Mouse (Mus musculus): ENCODE results near the gene Tnfaip2. TPM values are rescaled to one million over a fixed set of nuclear protein-coding genes. Genes with fewer than 3 reads are reported as not detected.

Gene Tnfaip2
- total RNA-seq, 2 experiments from 2014 or later = 22.0 to 22.6 TPM

Other genes starting within 250 kb of the Tnfaip2 start
- gene Amn, start 171.4 kb upstream of the Tnfaip2 start, total RNA-seq (2021) = not detected
- 10 to 100 TPM; 18.6 to 18.7 TPM for gene Cdc42bpb, start 64.8 kb upstream of the Tnfaip2 start, total RNA-seq (2021)
- gene Lbhd2, start 35.7 kb upstream of the Tnfaip2 start, total RNA-seq (2021) = not detected
- 1 to 10 TPM; 1.8 to 4.6 TPM for gene Exoc3l4, start 25.5 kb upstream of the Tnfaip2 start, total RNA-seq (2021)
- under 1 TPM; 0.69 to 0.84 TPM for gene Gm266, start 43.4 kb downstream of the Tnfaip2 start, total RNA-seq (2021)
- 100 to 1,000 TPM; 123 to 146 TPM for gene Eif5, start 95.5 kb downstream of the Tnfaip2 start, total RNA-seq (2021)
- gene Mark3, start 132.1 kb downstream of the Tnfaip2 start, total RNA-seq (2021) = 10 to 100 TPM; 49.6 to 51.3 TPM
- 1 to 10 TPM; 7.9 to 8.3 TPM for gene Ckb, start 229.9 kb downstream of the Tnfaip2 start, total RNA-seq (2021)
- 1 to 10 TPM; 1.8 to 4.1 TPM for gene Trmt61a, start 235.6 kb downstream of the Tnfaip2 start, total RNA-seq (2021)